Mouse (Mus musculus): ENCODE data around the gene Cabs1.

Cabs1 gene

GRCm38 (mm10) chr5:87979139-87979538 is at the start of gene Cabs1:
Cabs1 (plus strand) TSS chr5:87979439.
- no peak for DNase-seq

- no peak for DNase-seq
Measured at GRCm38 (mm10) chr5:87931603-87932002, 47.6 kb upstream of the Cabs1 start.

GRCm38 (mm10) chr5:87940752-87941151 is 38.5 kb upstream of the Cabs1 start:
- no peak for DNase-seq

- DNase-seq: no peak
Measured at GRCm38 (mm10) chr5:87942515-87942914, 36.7 kb upstream of the Cabs1 start.

- DNase-seq: no peak
Measured at GRCm38 (mm10) chr5:87951836-87952235, 27.4 kb upstream of the Cabs1 start.

- no peak for DNase-seq
Measured at GRCm38 (mm10) chr5:87969201-87969600, 10.0 kb upstream of the Cabs1 start, which contains the start of the genes 2310003L06Rik and Gm28434. 2310003L06Rik (plus strand) TSS chr5:87969459. Gm28434 (plus strand) TSS chr5:87969517.

GRCm38 (mm10) chr5:87982468-87983214 is 3.4 kb downstream of the Cabs1 start:
- no peak for DNase-seq

GRCm38 (mm10) chr5:88002249-88002648 is 23.0 kb downstream of the Cabs1 start, which contains the start of gene Smr3a:
Smr3a (plus strand) TSS chr5:88002549.
- no peak for DNase-seq

- DNase-seq: no peak
Measured at GRCm38 (mm10) chr5:88005241-88005640, 26.0 kb downstream of the Cabs1 start.

Data from kidney, postnatal 10 days (tissue).